Mouse (Mus musculus): Measurements from ENCODE around the gene Cdk8. TPM values are rescaled to one million over a fixed set of nuclear protein-coding genes. Genes with fewer than 3 reads are reported as not detected.

Cdk8 gene
- polyA plus RNA-seq, 1 experiment from 2014 or later: 19.2 TPM

DNA sequence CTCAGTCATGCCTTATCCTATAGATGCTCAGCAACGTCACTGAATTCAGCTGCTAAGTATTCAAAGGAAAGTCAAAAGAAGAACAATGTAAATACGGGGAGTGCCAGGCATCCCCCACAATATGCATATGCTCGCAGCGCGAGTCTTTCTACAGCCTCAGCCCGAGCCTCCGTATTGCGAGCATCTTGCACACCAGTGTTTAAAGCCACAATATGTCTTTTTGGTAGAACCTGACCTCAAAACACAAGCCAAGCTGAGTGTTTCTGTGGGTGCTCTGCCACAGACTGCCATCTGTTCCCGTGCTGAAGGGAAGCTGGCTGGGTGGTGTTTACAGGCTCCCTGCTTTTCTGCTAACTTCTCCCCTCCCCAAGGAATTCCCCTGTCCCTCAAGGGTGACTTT, 107.0 kb downstream of the Cdk8 start:
- WGBS: 49% methylated on average over 9 of the region's 9 CpGs
- Histone ChIP-seq H3K4me2 (no peak overlapping the region), H3K9ac (no peak overlapping the region), H3K27ac (replicated peaks) (no peak overlapping the region), H3K27me3 (no peaks in the 10 kb centered on the region), H3K36me3 (no peaks in the 10 kb centered on the region), H3K4me1 (replicated peaks) (no peaks in the 10 kb centered on the region), H3K9me3 (no peaks in the 10 kb centered on the region), H3K4me3 (no peak overlapping the region)
- no peak for ATAC-seq (ENCODE audit: low FRiP score, low read depth)

DNA sequence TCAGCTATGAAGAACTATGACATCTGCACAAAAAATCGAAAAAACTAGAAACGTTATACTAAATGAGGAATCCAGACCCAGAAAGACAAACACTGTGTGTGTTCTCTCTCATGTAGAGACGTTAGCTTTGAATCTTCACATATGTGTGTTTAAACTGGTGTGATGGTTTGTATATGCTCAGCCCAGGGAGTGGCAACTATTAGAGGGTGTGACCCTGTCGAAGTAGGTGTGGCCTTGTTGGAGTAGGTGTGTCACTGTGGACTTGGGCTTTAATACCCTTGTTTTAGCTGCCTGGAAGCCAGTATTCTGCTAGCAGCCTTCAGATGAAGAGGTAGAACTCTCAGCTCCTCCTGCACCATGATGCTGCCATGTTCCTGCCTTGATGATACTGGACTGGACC, 109.0 kb downstream of the Cdk8 start:
- Histone ChIP-seq H3K4me3 (no peak overlapping the region), H3K9me3 (no peaks in the 10 kb centered on the region), H3K9ac (no peak overlapping the region), H3K27ac (replicated peaks) (no peak overlapping the region), H3K27me3 (no peaks in the 10 kb centered on the region), H3K4me2 (no peak overlapping the region), H3K4me1 (replicated peaks) (no peaks in the 10 kb centered on the region), H3K36me3 (no peaks in the 10 kb centered on the region)
- WGBS: 88% methylated on average over 4 of the region's 4 CpGs
- ATAC-seq (ENCODE audit: low FRiP score, low read depth): no peak

DNA sequence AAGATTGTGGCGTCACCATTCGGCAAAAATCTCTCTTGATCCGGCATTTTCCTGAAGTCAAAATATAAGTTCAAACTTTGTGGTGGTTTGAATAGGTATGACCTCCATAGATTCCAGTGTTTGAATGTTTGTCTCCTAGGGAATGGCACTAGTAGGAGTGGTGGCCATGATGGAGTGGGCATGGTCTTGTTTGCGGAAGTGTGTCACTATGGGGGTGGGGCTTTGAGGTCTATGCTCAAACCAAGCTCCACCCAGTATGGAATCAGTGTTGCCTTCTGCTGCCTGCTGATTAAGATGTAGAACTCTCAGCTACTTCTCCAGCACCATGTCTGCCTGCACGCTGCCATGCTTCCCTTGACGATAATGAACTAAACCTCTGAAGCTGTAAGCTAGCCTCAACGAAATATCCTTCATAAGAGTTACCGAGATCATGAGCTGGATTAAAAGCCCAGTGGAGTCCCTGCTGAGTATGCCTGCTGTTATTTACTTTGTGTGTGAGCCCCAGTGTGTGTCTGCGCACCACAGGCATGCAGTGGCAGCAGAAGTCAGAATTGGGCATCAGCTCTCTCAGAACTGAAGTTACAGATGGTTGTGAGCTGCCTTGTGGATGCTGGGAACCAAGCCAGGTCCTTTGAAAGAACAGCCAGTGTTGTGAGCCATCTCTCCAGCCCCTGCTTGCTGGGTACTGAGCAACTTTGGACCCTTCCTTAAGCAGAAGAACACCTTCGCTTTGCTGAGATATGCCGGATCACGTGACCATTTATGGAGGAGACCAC, 114.1 kb downstream of the Cdk8 start:
- no peak for ATAC-seq (ENCODE audit: low FRiP score, low read depth)
- no peak overlapping the region for H3K4me2 ChIP-seq
- WGBS: 86% methylated on average over 12 of the region's 12 CpGs
- H3K36me3 ChIP-seq: no peaks in the 10 kb centered on the region
- no peaks in the 10 kb centered on the region for H3K4me1 ChIP-seq (replicated peaks)
- H3K9ac ChIP-seq: no peak overlapping the region
- H3K4me3 ChIP-seq: no peak overlapping the region
- H3K27me3 ChIP-seq: no peaks in the 10 kb centered on the region
- H3K27ac ChIP-seq (replicated peaks): no peak overlapping the region
- no peaks in the 10 kb centered on the region for H3K9me3 ChIP-seq

DNA sequence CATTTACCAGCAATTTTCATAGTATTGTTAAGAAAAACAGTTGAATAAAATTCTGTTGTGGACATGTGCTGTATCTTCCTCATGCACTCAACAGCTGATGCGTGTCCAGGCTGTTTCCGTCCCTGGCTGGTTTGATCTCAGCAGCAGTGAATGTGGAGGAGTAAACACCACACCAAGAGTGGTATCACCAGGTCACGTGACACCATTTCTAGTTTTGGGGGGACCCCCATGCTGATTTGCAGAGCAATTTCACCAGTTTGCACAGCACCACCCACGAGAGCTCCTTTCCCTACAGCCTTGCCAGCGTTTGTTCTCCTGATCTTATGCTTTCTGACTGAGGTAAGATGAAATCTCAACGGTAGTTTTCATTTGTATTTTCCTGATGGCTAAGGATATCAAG, 116.1 kb downstream of the Cdk8 start:
- Histone ChIP-seq H3K36me3 (no peaks in the 10 kb centered on the region), H3K9ac (no peak overlapping the region), H3K4me2 (no peak overlapping the region), H3K27me3 (no peaks in the 10 kb centered on the region), H3K9me3 (no peaks in the 10 kb centered on the region), H3K4me1 (replicated peaks) (no peaks in the 10 kb centered on the region), H3K4me3 (no peak overlapping the region), H3K27ac (replicated peaks) (no peak overlapping the region)
- no peak for ATAC-seq (ENCODE audit: low FRiP score, low read depth)
- WGBS: 87% methylated on average over 6 of the region's 6 CpGs

DNA sequence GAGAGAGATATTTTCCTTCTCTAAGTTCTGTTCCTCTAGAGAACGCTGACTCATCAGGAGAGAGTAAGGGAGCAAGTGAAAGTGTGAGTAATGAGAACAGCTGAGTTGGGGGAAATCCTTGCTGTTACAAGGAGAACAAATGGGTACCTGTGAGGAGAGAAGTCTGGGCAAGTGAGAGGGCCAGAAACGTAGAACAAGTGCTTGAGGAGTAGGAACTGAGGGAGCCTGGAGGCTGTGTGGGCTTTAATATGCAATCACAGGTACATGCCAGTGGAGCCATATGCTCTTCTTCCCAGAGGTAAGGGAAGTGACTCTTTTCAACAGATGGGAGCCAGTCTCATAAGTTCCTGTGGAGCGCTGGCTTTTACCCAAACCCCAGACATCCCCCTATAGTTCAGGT, 118.2 kb downstream of the Cdk8 start:
- no peaks in the 10 kb centered on the region for H3K36me3 ChIP-seq
- 87% methylated on average over 3 of the region's 3 CpGs for WGBS
- no peak overlapping the region for H3K4me3 ChIP-seq
- no peak overlapping the region for H3K4me2 ChIP-seq
- no peak overlapping the region for H3K9ac ChIP-seq
- no peaks in the 10 kb centered on the region for H3K27me3 ChIP-seq
- H3K4me1 ChIP-seq (replicated peaks): no peaks in the 10 kb centered on the region
- H3K27ac ChIP-seq (replicated peaks): no peak overlapping the region
- no peak for ATAC-seq (ENCODE audit: low FRiP score, low read depth)
- no peaks in the 10 kb centered on the region for H3K9me3 ChIP-seq

DNA sequence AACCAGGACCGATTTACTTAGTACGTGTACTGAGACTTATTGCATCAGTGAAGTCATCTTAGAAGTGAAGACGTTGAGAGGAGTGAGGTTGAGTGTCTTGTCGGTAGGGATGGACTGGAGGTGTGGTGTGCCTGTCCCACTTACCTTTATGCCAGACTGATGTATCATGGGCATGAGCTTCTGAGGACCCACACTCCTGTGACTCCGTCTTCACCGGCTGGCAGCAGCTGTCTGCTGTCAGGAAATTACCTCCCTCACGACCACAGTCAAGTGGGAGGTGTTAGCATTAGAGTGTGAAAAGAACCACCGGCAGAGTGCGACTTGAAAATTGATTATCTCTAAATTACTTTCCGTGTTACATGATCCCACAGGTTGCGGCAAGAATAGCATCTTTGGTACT, 119.8 kb downstream of the Cdk8 start:
- no peak overlapping the region for H3K9ac ChIP-seq
- no peak overlapping the region for H3K27ac ChIP-seq (replicated peaks)
- WGBS: 81% methylated on average over 11 of the region's 11 CpGs
- H3K27me3 ChIP-seq: no peaks in the 10 kb centered on the region
- no peak for ATAC-seq (ENCODE audit: low FRiP score, low read depth)
- no peak overlapping the region for H3K4me3 ChIP-seq
- no peak overlapping the region for H3K4me2 ChIP-seq
- no peaks in the 10 kb centered on the region for H3K4me1 ChIP-seq (replicated peaks)
- no peaks in the 10 kb centered on the region for H3K36me3 ChIP-seq
- H3K9me3 ChIP-seq: no peaks in the 10 kb centered on the region

DNA sequence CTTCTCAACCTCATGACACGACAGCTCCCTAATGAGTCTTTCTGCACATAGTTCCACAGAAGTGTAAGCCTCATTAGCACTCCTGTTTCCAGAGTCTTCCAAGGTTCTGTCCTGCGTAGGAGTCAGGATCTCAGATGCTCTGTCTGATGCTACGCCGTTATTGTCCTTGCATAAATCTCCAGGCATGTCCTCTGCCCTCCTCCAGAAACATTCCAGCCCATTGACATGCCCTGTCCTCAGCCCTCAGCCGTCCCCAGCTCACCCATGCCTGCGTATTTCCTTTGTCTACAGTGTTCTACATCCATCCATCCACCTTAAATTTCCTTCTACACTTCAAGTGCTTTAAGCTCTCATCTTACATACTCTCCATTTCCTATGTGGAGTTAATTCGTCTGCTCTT, 121.0 kb downstream of the Cdk8 start:
- ATAC-seq (ENCODE audit: low FRiP score, low read depth): no peak
- Histone ChIP-seq H3K4me3 (no peak overlapping the region), H3K4me1 (replicated peaks) (no peaks in the 10 kb centered on the region), H3K9ac (no peak overlapping the region), H3K9me3 (no peaks in the 10 kb centered on the region), H3K27ac (replicated peaks) (no peak overlapping the region), H3K4me2 (no peak overlapping the region), H3K27me3 (no peaks in the 10 kb centered on the region), H3K36me3 (no peaks in the 10 kb centered on the region)
- 82% methylated on average over 7 of the region's 7 CpGs for WGBS

Other genes with a start within 250 kb of the Cdk8 start
- not detected in 2 replicates for gene Cyp3a25, start 221.6 kb upstream of the Cdk8 start, polyA plus RNA-seq (2015; fragmentation: Nextera tagmentation; extraction: Ambion mirVana)
- gene Cyp3a59, start 152.0 kb upstream of the Cdk8 start, polyA plus RNA-seq (2015; fragmentation: Nextera tagmentation; extraction: Ambion mirVana): not detected in 2 replicates
- gene Gm5565, start 70.7 kb upstream of the Cdk8 start, polyA plus RNA-seq (2015; fragmentation: Nextera tagmentation; extraction: Ambion mirVana): not detected in 2 replicates
- not detected in 2 replicates for gene Gm6309, start 60.5 kb upstream of the Cdk8 start, polyA plus RNA-seq (2015; fragmentation: Nextera tagmentation; extraction: Ambion mirVana)
- gene 1700001J03Rik, start 45.9 kb upstream of the Cdk8 start, polyA plus RNA-seq (2015; fragmentation: Nextera tagmentation; extraction: Ambion mirVana): 0.51 TPM in 1 of 2 replicates, not detected in the other
- gene Rnf6, start 9.7 kb upstream of the Cdk8 start, polyA plus RNA-seq (2015; fragmentation: Nextera tagmentation; extraction: Ambion mirVana): 26.7 and 30.8 TPM in 2 replicates
- gene Wasf3, start 153.8 kb downstream of the Cdk8 start, polyA plus RNA-seq (2015; fragmentation: Nextera tagmentation; extraction: Ambion mirVana): 18.7 and 19.9 TPM in 2 replicates

All from hindbrain, embryonic 15.5 days (tissue).